Comparison of ENCODE assay signal across 9 mouse cellular contexts in genomic region chr19:20361917-20362577, GRCm38 (mm10). TPM values are rescaled to one million over a fixed set of nuclear protein-coding genes. Genes with fewer than 3 reads are reported as not detected.
DNase-seq lines count a peak whose midpoint lies in the region; ATAC-seq lines count a peak whose summit lies in the region.
"Had no signal": no experiment of that assay in that cellular context is flagged by ENCODE, and none has a peak within 500 bp of the region (broad histone marks: within the 10 kb centered on the region; RNA-seq: fewer than 3 reads in every experiment).

No protein-coding gene starts in this region.

- WGBS in lung, embryonic 15.5 days = 45% methylated on average over 2 of the region's 2 CpGs
- WGBS in intestine, embryonic 15.5 days = 51% methylated on average over 2 of the region's 2 CpGs

- DNase-seq in lung, postnatal 4 days = no peak
- DNase-seq in retina, postnatal 1 day = peak; percentile 78
- DNase-seq in urinary bladder, postnatal 14 days (ENCODE audit: low spot score) = no peak
- DNase-seq in thymus, postnatal 36 days = no peak
- DNase-seq in ovary, adult 18-20 months (ENCODE audit: low spot score) = no peak

- H3K27me3 ChIP-seq in lung, embryonic 15.5 days = no peaks in the 10 kb centered on the region
- no peaks in the 10 kb centered on the region for H3K27me3 ChIP-seq in intestine, embryonic 15.5 days (replicated peaks)

- H3K4me1 ChIP-seq in lung, embryonic 15.5 days = no peaks in the 10 kb centered on the region
- H3K4me1 ChIP-seq in intestine, embryonic 15.5 days (replicated peaks) = no peaks in the 10 kb centered on the region

- peak; percentile 67; the same call in 1 of the 2 replicates for ATAC-seq in lung, embryonic 15.5 days (ENCODE audit: borderline replicate concordance, extremely low read depth, low FRiP score, low TSS enrichment)
- peak; percentile 86 for ATAC-seq in common myeloid progenitor, adult 5-6 weeks (replicated peaks; ENCODE audit: low read depth, poor library complexity, severe bottlenecking)
- ATAC-seq in intestine, embryonic 15.5 days = peak; percentile 62; the same call in 1 of the 2 replicates

- H3K4me3 ChIP-seq in lung, embryonic 15.5 days = no peak overlapping the region
- no peak overlapping the region for H3K4me3 ChIP-seq in intestine, embryonic 15.5 days (replicated peaks)
- H3K4me3 ChIP-seq: erythroblast, embryonic 14.5 days had no signal

- H3K9ac ChIP-seq in lung, embryonic 15.5 days = no peak overlapping the region
- no peak overlapping the region for H3K9ac ChIP-seq in intestine, embryonic 15.5 days

- H3K27ac ChIP-seq in lung, embryonic 15.5 days = no peak overlapping the region
- H3K27ac ChIP-seq in intestine, embryonic 15.5 days = no peak overlapping the region

- H3K9me3 ChIP-seq in lung, embryonic 15.5 days = no peaks in the 10 kb centered on the region
- no peaks in the 10 kb centered on the region for H3K9me3 ChIP-seq in intestine, embryonic 15.5 days

- H3K4me2 ChIP-seq in lung, embryonic 15.5 days = no peak overlapping the region
- no peak overlapping the region for H3K4me2 ChIP-seq in intestine, embryonic 15.5 days (replicated peaks)

- no peaks in the 10 kb centered on the region for H3K36me3 ChIP-seq in lung, embryonic 15.5 days
- H3K36me3 ChIP-seq in intestine, embryonic 15.5 days = no peaks in the 10 kb centered on the region

RNA-seq across cellular contexts. Expression of gene Anxa1, which starts 28.7 kb away (rescaled TPM):
- polyA plus RNA-seq in lung, embryonic 15.5 days (2015; fragmentation: Nextera tagmentation; extraction: Ambion mirVana) = 182 and 191 TPM in 2 replicates
- total RNA-seq in common myeloid progenitor, adult 5-6 weeks (2017) = 125 and 147 TPM in 2 replicates
- polyA plus RNA-seq in intestine, embryonic 15.5 days (2015; fragmentation: Nextera tagmentation; extraction: Ambion mirVana) = 51.5 and 61.8 TPM in 2 replicates
- polyA plus RNA-seq: erythroblast, embryonic 14.5 days had no signal
